Mouse (Mus musculus) hindbrain, embryonic 16.5 days (tissue): ENCODE measurements around the gene Klrb1c. TPM values are rescaled to one million over a fixed set of nuclear protein-coding genes. Genes with fewer than 3 reads are reported as not detected.
A peak's percentile ranks its signal among the peaks of the same experiment; 100 is the strongest.
"Not testable (repeated sequence)": the region's sequence is repeated elsewhere in the genome, so short reads cannot be mapped to it uniquely, and the experiment has no call there.

Source experiments
- ATAC-seq: fragments of 200-750 bp; cut with Nextera tagmentation; 2 replicates; pipeline ENCODE4 v1.8.0; 2017; ENCODE audit warnings: moderate TSS enrichment, moderate library complexity
- H3K27ac ChIP-seq: fragments of 300-500 bp; sonication (generic); 2 replicates; pipeline ENCODE4 v1.5.1; 2014; ENCODE audit warnings: low read depth, mild to moderate bottlenecking, control low read depth, low read length, moderate library complexity
- H3K27me3 ChIP-seq: fragments of 300-500 bp; sonication (generic); replicated peaks from 2 replicates; pipeline ENCODE4 v1.6.1; 2014; ENCODE audit warnings: low read length; ENCODE audit not compliant: control insufficient read depth, insufficient read depth
- H3K36me3 ChIP-seq: fragments of 300-500 bp; sonication (generic); 2 replicates; pipeline ENCODE4 v1.6.1; 2014; ENCODE audit warnings: mild to moderate bottlenecking, low read length, moderate library complexity, mixed read lengths; ENCODE audit not compliant: control insufficient read depth, insufficient read depth
- H3K4me1 ChIP-seq: fragments of 300-500 bp; sonication (generic); 2 replicates; pipeline ENCODE4 v1.6.1; 2014; ENCODE audit warnings: low read depth, low read length; ENCODE audit not compliant: control insufficient read depth, insufficient read depth
- H3K4me2 ChIP-seq: fragments of 300-500 bp; sonication (generic); 2 replicates; pipeline ENCODE4 v1.6.1; 2014; ENCODE audit warnings: mild to moderate bottlenecking, low read length, control low read depth, moderate library complexity
- H3K4me3 ChIP-seq: fragments of 300-500 bp; sonication (generic); 2 replicates; pipeline ENCODE4 v1.5.1; 2014; ENCODE audit warnings: mild to moderate bottlenecking, low read length, control low read depth, moderate library complexity
- H3K9ac ChIP-seq: fragments of 300-500 bp; sonication (generic); 2 replicates; pipeline ENCODE4 v1.6.1; 2014; ENCODE audit warnings: low read depth, mild to moderate bottlenecking, control low read depth, low read length, moderate library complexity
- H3K9me3 ChIP-seq: fragments of 300-500 bp; sonication (generic); 2 replicates; pipeline ENCODE4 v1.6.1; 2014; ENCODE audit warnings: mild to moderate bottlenecking, low read length, moderate library complexity; ENCODE audit not compliant: control insufficient read depth
- WGBS: fragments of 180-500 bp; shearing (Covaris S2); extraction: QIAGEN DNeasy Blood & Tissue Kit; methylation state at CpG from one replicate; pipeline ENCODE4 v1.1.7; 2014; 5-methylcytosine and 5-hydroxymethylcytosine counted together
- polyA plus RNA-seq: library from polyadenylated mRNA; unstranded; fragments of >200 nt; fragmentation: Nextera tagmentation; extraction: Ambion mirVana; gene quantifications from 2 replicates; pipeline ENCODE4 v1.2.1, GENCODE M21; 2015

Klrb1c gene
- polyA plus RNA-seq, 1 experiment from 2014 or later: 0.11 TPM

GRCm38 (mm10) chr6:128761144-128761540, 27.9 kb downstream of the Klrb1c start:
- Histone ChIP-seq H3K4me3 (peak overlapping the region; percentile 65), H3K9me3 (no peaks in the 10 kb centered on the region), H3K9ac (peak overlapping the region; percentile 68), H3K4me2 (peak overlapping the region; percentile 54), H3K36me3 (no peaks in the 10 kb centered on the region), H3K4me1 (peaks cover 7% of the 10 kb centered on the region; the same call in 1 of the 2 replicates), H3K27me3 (no peaks in the 10 kb centered on the region), H3K27ac (peak overlapping the region; percentile 68)
- ATAC-seq: no peak
- 38% methylated on average over 5 of the region's 5 CpGs for WGBS

GRCm38 (mm10) chr6:128760416-128761143, 28.4 kb downstream of the Klrb1c start:
- not testable (repeated sequence) for H3K4me1 ChIP-seq, H3K27me3 ChIP-seq, H3K9me3 ChIP-seq, H3K36me3 ChIP-seq
- H3K4me3 ChIP-seq: peak overlapping the region; percentile 65
- peak; percentile 68 for ATAC-seq
- H3K27ac ChIP-seq: peak overlapping the region; percentile 90
- peak overlapping the region; percentile 71 for H3K9ac ChIP-seq
- under 1% methylated on average over 44 of the region's 44 CpGs for WGBS
- peak overlapping the region; percentile 54 for H3K4me2 ChIP-seq

- WGBS: under 1% methylated on average over 22 of the region's 22 CpGs
These were observed 29.0 kb downstream of the Klrb1c start for GRCm38 (mm10) chr6:128760016-128760415.

GRCm38 (mm10) chr6:128759221-128759950, 29.6 kb downstream of the Klrb1c start:
- Histone ChIP-seq H3K4me1 (peaks cover 7% of the 10 kb centered on the region; the same call in 1 of the 2 replicates), H3K9me3 (no peaks in the 10 kb centered on the region), H3K4me3 (0 out of 2 replicates have a peak overlapping the region, but pooled peaks have one; percentile 9), H3K27ac (no peak overlapping the region), H3K4me2 (peak overlapping the region; percentile 36; the same call in 1 of the 2 replicates), H3K36me3 (no peaks in the 10 kb centered on the region), H3K27me3 (no peaks in the 10 kb centered on the region), H3K9ac (no peak overlapping the region; the same call in 1 of the 2 replicates)
- 74% methylated on average over 5 of the region's 5 CpGs for WGBS
- no peak for ATAC-seq

More at GRCm38 (mm10) chr6:128760016-128760415, 29.0 kb downstream of the Klrb1c start:
- H3K9me3 ChIP-seq, H3K36me3 ChIP-seq, H3K4me1 ChIP-seq, H3K27me3 ChIP-seq: not testable (repeated sequence)
- Histone ChIP-seq H3K4me2 (peak overlapping the region; percentile 37), H3K4me3 (peak overlapping the region; percentile 65), H3K27ac (peak overlapping the region; percentile 90), H3K9ac (peak overlapping the region; percentile 71)
- ATAC-seq: peak; percentile 67

- not testable (repeated sequence) for H3K9me3 ChIP-seq, H3K27me3 ChIP-seq, H3K4me3 ChIP-seq, H3K27ac ChIP-seq, H3K4me1 ChIP-seq, H3K36me3 ChIP-seq, H3K4me2 ChIP-seq, ATAC-seq, H3K9ac ChIP-seq
- WGBS: 64% methylated on average over 4 of the region's 4 CpGs
These were observed 33.6 kb downstream of the Klrb1c start for GRCm38 (mm10) chr6:128755402-128755763.

- 84% methylated on average over 12 of the region's 12 CpGs for WGBS
- not testable (repeated sequence) for H3K4me2 ChIP-seq, H3K4me1 ChIP-seq, ATAC-seq, H3K36me3 ChIP-seq, H3K9me3 ChIP-seq, H3K9ac ChIP-seq, H3K4me3 ChIP-seq, H3K27me3 ChIP-seq
- peak overlapping the region; percentile 4; the same call in 1 of the 2 replicates for H3K27ac ChIP-seq
These were observed 34.1 kb downstream of the Klrb1c start for GRCm38 (mm10) chr6:128754748-128755401.

- peak; percentile 78 for ATAC-seq
- H3K27ac ChIP-seq: peak overlapping the region; percentile 4; the same call in 1 of the 2 replicates
- peak overlapping the region; percentile 32; the same call in 1 of the 2 replicates for H3K4me2 ChIP-seq
These were observed 34.8 kb downstream of the Klrb1c start for GRCm38 (mm10) chr6:128754265-128754664.

GRCm38 (mm10) chr6:128753610-128754224, 35.3 kb downstream of the Klrb1c start:
- H3K4me1 ChIP-seq, H3K36me3 ChIP-seq, H3K9me3 ChIP-seq, H3K27me3 ChIP-seq: not testable (repeated sequence)
- peak; percentile 98 for ATAC-seq
- 38% methylated on average over 7 of the region's 8 CpGs for WGBS
- Histone ChIP-seq H3K27ac (peak overlapping the region; percentile 4; the same call in 1 of the 2 replicates), H3K9ac (0 out of 2 replicates have a peak overlapping the region, but pooled peaks have one; percentile 47), H3K4me2 (peak overlapping the region; percentile 42), H3K4me3 (peak overlapping the region; percentile 11; the same call in 1 of the 2 replicates)

More at GRCm38 (mm10) chr6:128754265-128754664, 34.8 kb downstream of the Klrb1c start:
- not testable (repeated sequence) for H3K36me3 ChIP-seq, H3K4me1 ChIP-seq, H3K4me3 ChIP-seq, H3K9me3 ChIP-seq, H3K27me3 ChIP-seq
- WGBS: 29% methylated on average over 10 of the region's 10 CpGs
- H3K9ac ChIP-seq: peak overlapping the region; percentile 17; the same call in 1 of the 2 replicates
